Mouse (Mus musculus): ENCODE data around the gene Ppp1r16b. TPM values are rescaled to one million over a fixed set of nuclear protein-coding genes. Genes with fewer than 3 reads are reported as not detected.
A peak's percentile ranks its signal among the peaks of the same experiment; 100 is the strongest.

Ppp1r16b gene
- polyA plus RNA-seq, 1 experiment from 2014 or later, result 0.06 TPM

- in situ Hi-C loops (cut with MboI; ENCODE audit: low pct_unique_long_range_greater_than_20kb), result loop anchor here (5.0 to 10.0 kb wide), 2 partner anchors 59 to 96 kb away; no protein-coding TSS in a partner anchor
- POLR2A ChIA-PET, result no interaction called here
- DNase-seq (ENCODE audit: low read depth, low spot score), result no peak
Observed at GRCm38 (mm10) chr2:158768350-158768749, 103.2 kb downstream of the Ppp1r16b start.

GRCm38 (mm10) chr2:158768771-158769170, 103.6 kb downstream of the Ppp1r16b start:
- POLR2A ChIA-PET, result no interaction called here
- CTCF ChIA-PET, result interaction anchor here (1.0 to 1.2 kb wide), 2 partner anchors 9 to 24 kb away, joined by 3 read pairs; no protein-coding TSS in a partner anchor
- peaks cover 5% of the 10 kb centered on the region for H3K27me3 ChIP-seq
- ATAC-seq (no peak), DNase-seq (ENCODE audit: low read depth, low spot score) (no peak)
- TF ChIP-seq CTCF (IDR thresholded peaks at IDR 0.05), result no peak
- in situ Hi-C loops (cut with MboI; ENCODE audit: low pct_unique_long_range_greater_than_20kb), result loop anchor here (5.0 to 10.0 kb wide), 2 partner anchors 59 to 96 kb away; no protein-coding TSS in a partner anchor

More at GRCm38 (mm10) chr2:158768350-158768749, 103.2 kb downstream of the Ppp1r16b start:
- CTCF ChIA-PET, result interaction anchor here (1.1 to 1.2 kb wide), 2 partner anchors 24 to 96 kb away, joined by 3 read pairs; no protein-coding TSS in a partner anchor
- H3K27me3 ChIP-seq, result peaks cover 9% of the 10 kb centered on the region
- peak; percentile 37 for ATAC-seq
- TF ChIP-seq CTCF (IDR thresholded peaks at IDR 0.05), result no peak

GRCm38 (mm10) chr2:158770126-158770757, 105.0 kb downstream of the Ppp1r16b start:
- H3K27me3 ChIP-seq, result no peaks in the 10 kb centered on the region
- in situ Hi-C loops (cut with MboI; ENCODE audit: low pct_unique_long_range_greater_than_20kb), result no loop called here
- DNase-seq (ENCODE audit: low read depth, low spot score) (no peak), ATAC-seq (no peak)
- POLR2A ChIA-PET, result interaction anchor here (0.6 kb wide), 1 partner anchor 112 kb away, joined by 4 read pairs; no protein-coding TSS in a partner anchor
- CTCF ChIA-PET, result no interaction called here
- TF ChIP-seq CTCF (IDR thresholded peaks at IDR 0.05), result no peak

GRCm38 (mm10) chr2:158771066-158771763, 106.0 kb downstream of the Ppp1r16b start:
- no peak for ATAC-seq
- TF ChIP-seq CTCF (IDR thresholded peaks at IDR 0.05), result no peak
- no peaks in the 10 kb centered on the region for H3K27me3 ChIP-seq
- POLR2A ChIA-PET, result interaction anchor here (0.6 kb wide), 1 partner anchor 111 kb away, joined by 4 read pairs; no protein-coding TSS in a partner anchor
- no peak for DNase-seq (ENCODE audit: low read depth, low spot score)
- CTCF ChIA-PET, result interaction anchor here (0.9 to 1.3 kb wide), 2 partner anchors 9 to 22 kb away, joined by 3 read pairs; no protein-coding TSS in a partner anchor
- in situ Hi-C loops (cut with MboI; ENCODE audit: low pct_unique_long_range_greater_than_20kb), result no loop called here

GRCm38 (mm10) chr2:158772808-158773207, 107.6 kb downstream of the Ppp1r16b start:
- TF ChIP-seq CTCF (IDR thresholded peaks at IDR 0.05), result no peak
- ChIA-PET CTCF (no interaction called here), POLR2A (no interaction called here)
- DNase-seq (ENCODE audit: low read depth, low spot score) (no peak), ATAC-seq (no peak)
- in situ Hi-C loops (cut with MboI; ENCODE audit: low pct_unique_long_range_greater_than_20kb), result no loop called here
- no peaks in the 10 kb centered on the region for H3K27me3 ChIP-seq

- no peak for ATAC-seq
- no peak for TF ChIP-seq CTCF (IDR thresholded peaks at IDR 0.05)
- in situ Hi-C loops (cut with MboI; ENCODE audit: low pct_unique_long_range_greater_than_20kb), result no loop called here
- no peak for DNase-seq (ENCODE audit: low read depth, low spot score)
- no peaks in the 10 kb centered on the region for H3K27me3 ChIP-seq
- ChIA-PET POLR2A (no interaction called here), CTCF (no interaction called here)
Observed at GRCm38 (mm10) chr2:158774886-158775285, 109.7 kb downstream of the Ppp1r16b start.

GRCm38 (mm10) chr2:158776716-158777115, 111.5 kb downstream of the Ppp1r16b start:
- POLR2A ChIA-PET, result no interaction called here
- DNase-seq (ENCODE audit: low read depth, low spot score) (no peak), ATAC-seq (no peak)
- no peaks in the 10 kb centered on the region for H3K27me3 ChIP-seq
- CTCF ChIA-PET, result interaction anchor here (1.1 to 1.5 kb wide), 2 partner anchors 13 to 77 kb away, joined by 3 to 4 read pairs; no protein-coding TSS in a partner anchor
- in situ Hi-C loops (cut with MboI; ENCODE audit: low pct_unique_long_range_greater_than_20kb), result no loop called here
- no peak for TF ChIP-seq CTCF (IDR thresholded peaks at IDR 0.05)

GRCm38 (mm10) chr2:158777490-158777889, 112.3 kb downstream of the Ppp1r16b start:
- TF ChIP-seq CTCF (IDR thresholded peaks at IDR 0.05), result no peak
- in situ Hi-C loops (cut with MboI; ENCODE audit: low pct_unique_long_range_greater_than_20kb), result no loop called here
- ChIA-PET CTCF (interaction anchor here (0.9 kb wide), 1 partner anchor 8 kb away, joined by 3 read pairs; no protein-coding TSS in a partner anchor), POLR2A (no interaction called here)
- no peaks in the 10 kb centered on the region for H3K27me3 ChIP-seq
- no peak for DNase-seq (ENCODE audit: low read depth, low spot score)
- no peak for ATAC-seq

- TF ChIP-seq CTCF (IDR thresholded peaks at IDR 0.05), result no peak
- ATAC-seq (no peak), DNase-seq (ENCODE audit: low read depth, low spot score) (no peak)
- CTCF ChIA-PET, result interaction anchor here (1.3 kb wide), 1 partner anchor 11 kb away, joined by 3 read pairs; no protein-coding TSS in a partner anchor
- POLR2A ChIA-PET, result no interaction called here
- in situ Hi-C loops (cut with MboI; ENCODE audit: low pct_unique_long_range_greater_than_20kb), result no loop called here
- no peaks in the 10 kb centered on the region for H3K27me3 ChIP-seq
Observed at GRCm38 (mm10) chr2:158778349-158778748, 113.2 kb downstream of the Ppp1r16b start.

- ATAC-seq (no peak), DNase-seq (ENCODE audit: low read depth, low spot score) (no peak)
- CTCF ChIA-PET, result no interaction called here
- no peaks in the 10 kb centered on the region for H3K27me3 ChIP-seq
- POLR2A ChIA-PET, result no interaction called here
- no peak for TF ChIP-seq CTCF (IDR thresholded peaks at IDR 0.05)
- in situ Hi-C loops (cut with MboI; ENCODE audit: low pct_unique_long_range_greater_than_20kb), result no loop called here
Observed at GRCm38 (mm10) chr2:158781126-158781525, 115.9 kb downstream of the Ppp1r16b start.
